Mouse (Mus musculus): ENCODE measurements at regions not wholly inside any gene's neighbourhood (a gene's known extent, or its start where the extent isn't known, plus 50 kb on each side); places are given as distances from the start of the nearest gene placed in this dataset.
"Not testable (repeated sequence)": the region's sequence is repeated elsewhere in the genome, so short reads cannot be mapped to it uniquely, and the experiment has no call there.

DNA sequence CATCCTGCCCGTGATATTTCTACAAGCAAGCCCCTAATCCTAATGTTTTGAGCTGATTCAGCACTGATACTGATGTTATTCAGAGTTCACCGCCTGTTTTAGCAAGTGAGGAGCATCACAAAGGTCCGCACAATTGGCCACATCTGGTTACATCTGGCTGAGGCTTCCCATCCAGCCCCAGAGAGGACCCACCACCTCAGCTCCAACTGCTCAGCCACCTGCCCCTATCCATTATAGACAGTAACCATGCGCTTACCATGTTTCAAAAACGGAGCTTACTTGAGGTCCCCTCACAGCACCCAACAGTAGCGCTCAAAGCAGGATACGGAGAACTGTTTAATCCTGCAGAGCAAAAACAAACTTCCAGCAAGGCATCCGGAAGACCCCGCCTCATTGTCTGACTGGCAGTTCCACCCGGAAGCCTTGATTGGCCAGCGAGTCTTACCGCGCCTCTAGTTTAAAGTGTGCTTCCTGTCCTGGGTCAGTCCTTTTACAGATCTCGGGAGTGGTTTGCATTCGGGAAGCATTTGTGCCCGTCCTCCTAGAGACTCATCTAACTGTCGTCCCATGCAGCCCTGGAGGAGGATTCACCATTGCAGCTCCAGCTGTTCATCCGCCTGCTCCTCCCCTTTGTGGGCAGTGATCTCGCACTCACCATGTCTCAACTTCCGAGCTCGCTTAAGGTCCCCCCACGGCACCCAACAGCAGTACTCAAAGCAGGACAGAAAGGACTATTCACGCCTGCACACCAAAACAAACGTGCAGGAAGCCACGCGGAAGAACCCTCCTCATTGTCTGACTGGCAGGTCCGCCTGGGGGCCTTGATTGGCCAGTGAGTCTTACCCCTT, 69.9 kb upstream of the Zfp825 start:
- DNase-seq (ENCODE audit: low read depth, low spot score) = peak; percentile 92

DNA sequence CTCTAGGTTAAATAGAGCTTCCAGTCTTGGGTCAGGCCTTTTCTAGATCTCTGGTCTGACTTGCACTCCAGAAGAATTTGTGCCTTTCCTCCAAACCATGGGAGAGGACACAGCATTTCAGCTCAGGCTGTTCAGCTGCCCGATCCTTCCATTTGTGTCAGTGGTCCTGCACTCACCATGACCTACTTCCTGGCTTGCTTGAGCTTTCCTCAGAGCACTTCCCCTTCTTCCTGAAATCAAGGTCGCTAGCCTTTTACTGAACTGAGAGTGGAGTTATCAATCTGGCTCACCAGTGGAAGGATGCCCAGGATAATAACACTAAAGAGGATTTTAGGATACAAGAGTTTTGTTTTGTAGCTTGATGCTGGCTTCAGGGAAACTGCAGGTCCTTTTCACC, 70.5 kb upstream of the Zfp825 start:
- DNase-seq (ENCODE audit: low read depth, low spot score) = not testable (repeated sequence)

DNA sequence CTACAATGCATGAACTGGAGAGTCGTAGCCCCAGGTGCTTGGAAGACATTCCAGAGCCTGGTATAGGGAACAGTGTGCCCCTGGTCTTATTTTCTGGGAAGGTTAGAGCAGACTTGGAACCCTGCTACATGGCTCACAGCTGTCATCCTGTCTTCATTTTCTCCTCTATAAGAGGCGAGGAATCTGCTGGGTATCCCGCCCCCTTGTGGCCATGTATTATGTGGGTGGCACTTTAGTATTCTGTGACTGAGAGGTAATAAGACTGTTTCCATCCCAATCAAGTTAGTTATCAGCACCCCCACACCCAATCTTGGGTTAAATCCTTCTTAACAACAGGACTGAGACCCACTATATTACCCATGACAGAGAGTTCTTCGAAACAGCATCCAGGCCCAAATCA, 69.4 kb upstream of the Erap1 start:
- DNase-seq (ENCODE audit: low read depth, low spot score) = peak; percentile 57

All from ES-CJ7 (cell line).